In the genomic region with DNA sequence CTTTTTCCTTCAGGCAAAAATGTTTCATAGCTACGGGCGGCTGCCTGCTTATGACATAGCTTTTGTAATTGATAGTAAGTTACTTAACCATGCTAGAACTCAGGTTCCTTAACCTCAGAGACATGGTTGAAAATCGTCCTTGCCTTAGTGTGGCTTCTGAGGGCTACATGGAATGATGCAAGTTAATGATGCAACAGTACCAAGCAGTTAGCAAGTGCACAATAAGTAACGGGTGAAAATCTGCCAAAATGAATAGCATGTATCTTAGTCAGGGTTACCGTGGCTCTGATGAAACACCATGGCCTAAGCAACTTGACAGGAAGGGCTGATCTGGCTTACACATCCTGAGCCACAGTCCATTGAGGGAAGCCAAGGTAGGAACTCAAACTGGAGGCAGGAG, we compare ENCODE assay signal across 22 mouse cellular contexts. TPM values are rescaled to one million over a fixed set of nuclear protein-coding genes. Genes with fewer than 3 reads are reported as not detected.
DNase-seq lines count a peak whose midpoint lies in the region; ATAC-seq and TF ChIP-seq lines count a peak whose summit lies in the region.
"Had no signal": no experiment of that assay in that cellular context is flagged by ENCODE, and none has a peak within 500 bp of the region (broad histone marks: within the 10 kb centered on the region; RNA-seq: fewer than 3 reads in every experiment).

No protein-coding gene starts in this region.

- H3K4me1 ChIP-seq in liver, adult 2 months (ENCODE audit: control insufficient read depth, insufficient read depth, low read length), result no peaks in the 10 kb centered on the region
- H3K4me1 ChIP-seq in liver, embryonic 12.5 days, result peaks cover 12% of the 10 kb centered on the region
- H3K4me1 ChIP-seq in bone marrow, adult 2 months (ENCODE audit: control insufficient read depth, insufficient read depth, low read length), result peaks cover 10% of the 10 kb centered on the region
- H3K4me1 ChIP-seq in limb, embryonic 12.5 days (replicated peaks), result peaks cover 59% of the 10 kb centered on the region
- H3K4me1 ChIP-seq in kidney, embryonic 15.5 days, result peaks cover 44% of the 10 kb centered on the region

- peak; percentile 68 for DNase-seq in liver, adult 2 months (ENCODE audit: extremely low read depth, low read depth, low spot score)
- DNase-seq in left cerebral cortex, postnatal 36 days (ENCODE audit: low spot score in 2 of 2), result no peak
- no peak for DNase-seq in testis, postnatal 14 days (ENCODE audit: low spot score)
- DNase-seq: B cell, adult 2 months; cerebellum, adult 8-10 months; kidney, adult 2 months; kidney, postnatal 4 days; layer of hippocampus, postnatal 36 days; thymus, postnatal 4 days had no signal

- H3K27ac ChIP-seq in liver, adult 2 months (replicated peaks; ENCODE audit: insufficient read depth, low read depth, low read length), result no peak overlapping the region
- H3K27ac ChIP-seq in liver, embryonic 12.5 days, result no peak overlapping the region
- peak overlapping the region; percentile 58 for H3K27ac ChIP-seq in bone marrow, adult 2 months (ENCODE audit: control insufficient read depth, insufficient read depth, low read depth, low read length, poor library complexity)
- peak overlapping the region; percentile 92 for H3K27ac ChIP-seq in limb, embryonic 12.5 days
- no peak overlapping the region for H3K27ac ChIP-seq in kidney, embryonic 15.5 days
- H3K27ac ChIP-seq: forebrain, embryonic 13.5 days; lung, embryonic 15.5 days had no signal

- H3K27me3 ChIP-seq in liver, adult 2 months (ENCODE audit: control insufficient read depth, insufficient read depth, low read length), result no peaks in the 10 kb centered on the region
- no peaks in the 10 kb centered on the region for H3K27me3 ChIP-seq in liver, embryonic 12.5 days (replicated peaks)
- H3K27me3 ChIP-seq in limb, embryonic 12.5 days, result no peaks in the 10 kb centered on the region
- no peaks in the 10 kb centered on the region for H3K27me3 ChIP-seq in kidney, embryonic 15.5 days
- H3K27me3 ChIP-seq: forebrain, embryonic 13.5 days; limb, embryonic 15.5 days; lung, embryonic 15.5 days had no signal

- TF ChIP-seq CTCF in liver, adult 2 months (IDR thresholded peaks at IDR 0.05; ENCODE audit: low read depth, low read length), result no peak
- TF ChIP-seq CTCF in bone marrow, adult 2 months (IDR thresholded peaks at IDR 0.05; ENCODE audit: control insufficient read depth, insufficient read depth, low read length), result no peak

- H3K9ac ChIP-seq in liver, adult 2 months (ENCODE audit: low read depth, low read length), result no peak overlapping the region
- H3K9ac ChIP-seq in liver, embryonic 12.5 days, result no peak overlapping the region
- H3K9ac ChIP-seq in limb, embryonic 12.5 days (replicated peaks), result no peak overlapping the region
- H3K9ac ChIP-seq in kidney, embryonic 15.5 days, result no peak overlapping the region
- H3K9ac ChIP-seq: forebrain, embryonic 13.5 days; limb, embryonic 15.5 days; lung, embryonic 15.5 days had no signal

- 40% methylated on average over 5 of the region's 5 CpGs for WGBS in liver, adult 2 months
- WGBS in liver, embryonic 12.5 days (ENCODE audit: insufficient replicate concordance), result 62% methylated on average over 5 of the region's 5 CpGs
- 33% methylated on average over 5 of the region's 5 CpGs for WGBS in bone marrow, adult 2 months
- 79% methylated on average over 5 of the region's 5 CpGs for WGBS in limb, embryonic 12.5 days
- WGBS in kidney, embryonic 15.5 days, result 72% methylated on average over 5 of the region's 5 CpGs

- no peak for TF ChIP-seq POLR2A in liver, adult 2 months (IDR thresholded peaks at IDR 0.05; ENCODE audit: extremely low read depth, insufficient read depth, low read length)
- no peak for TF ChIP-seq POLR2A in bone marrow, adult 2 months (IDR thresholded peaks at IDR 0.05; ENCODE audit: borderline replicate concordance, control insufficient read depth, low read depth, low read length)

- H3K9me3 ChIP-seq in liver, embryonic 12.5 days (replicated peaks), result no peaks in the 10 kb centered on the region
- no peaks in the 10 kb centered on the region for H3K9me3 ChIP-seq in limb, embryonic 12.5 days
- no peaks in the 10 kb centered on the region for H3K9me3 ChIP-seq in kidney, embryonic 15.5 days (replicated peaks)
- H3K9me3 ChIP-seq: forebrain, embryonic 13.5 days; G1E; limb, embryonic 15.5 days; lung, embryonic 15.5 days had no signal

- no peaks in the 10 kb centered on the region for H3K36me3 ChIP-seq in liver, adult 2 months (ENCODE audit: control insufficient read depth, insufficient read depth, low read length)
- H3K36me3 ChIP-seq in liver, embryonic 12.5 days, result no peaks in the 10 kb centered on the region
- peaks cover 3% of the 10 kb centered on the region; the same call in 1 of the 2 replicates for H3K36me3 ChIP-seq in limb, embryonic 12.5 days
- peaks cover 4% of the 10 kb centered on the region; the same call in 1 of the 2 replicates for H3K36me3 ChIP-seq in kidney, embryonic 15.5 days
- H3K36me3 ChIP-seq: limb, embryonic 15.5 days; lung, embryonic 15.5 days had no signal

- H3K4me2 ChIP-seq in liver, embryonic 12.5 days, result no peak overlapping the region
- H3K4me2 ChIP-seq in limb, embryonic 12.5 days, result no peak overlapping the region
- H3K4me2 ChIP-seq in kidney, embryonic 15.5 days, result no peak overlapping the region
- H3K4me2 ChIP-seq: forebrain, embryonic 13.5 days; limb, embryonic 15.5 days; lung, embryonic 15.5 days; midbrain, embryonic 11.5 days had no signal

- no peak for ATAC-seq in liver, embryonic 12.5 days
- ATAC-seq in limb, embryonic 12.5 days (ENCODE audit: insufficient number of reproducible peaks, insufficient read depth, low FRiP score, low TSS enrichment, low read depth), result no peak
- ATAC-seq in neutrophil, adult 5-6 weeks (ENCODE audit: extremely low read depth, insufficient number of reproducible peaks, low FRiP score, poor library complexity, severe bottlenecking), result peak; percentile 76
- ATAC-seq in kidney, embryonic 15.5 days (replicated peaks; ENCODE audit: low FRiP score), result no peak
- ATAC-seq: forebrain, embryonic 13.5 days; hindbrain, embryonic 16.5 days had no signal

- peaks cover 3% of the 10 kb centered on the region; the same call in 1 of the 2 replicates for H3K79me2 ChIP-seq in liver, adult 2 months (ENCODE audit: control insufficient read depth, insufficient read depth, low read length)

- no peak overlapping the region for H3K4me3 ChIP-seq in liver, adult 2 months (ENCODE audit: insufficient read depth, low read depth, low read length)
- no peak overlapping the region for H3K4me3 ChIP-seq in liver, embryonic 12.5 days
- H3K4me3 ChIP-seq in bone marrow, adult 2 months (replicated peaks; ENCODE audit: control insufficient read depth, low read depth, low read length), result no peak overlapping the region
- H3K4me3 ChIP-seq in limb, embryonic 12.5 days (replicated peaks), result no peak overlapping the region
- H3K4me3 ChIP-seq in kidney, embryonic 15.5 days (replicated peaks), result no peak overlapping the region
- H3K4me3 ChIP-seq: forebrain, embryonic 13.5 days; limb, embryonic 15.5 days; lung, embryonic 15.5 days had no signal

- intact Hi-C loops in left cerebral cortex, postnatal 36 days (cut with DNase I), result no loop called here

RNA-seq across cellular contexts. Expression of a gene that starts 51.3 kb away (rescaled TPM):
- not detected in 2 replicates for total RNA-seq in liver, adult 2 months (2014; rRNA removed)
- not detected in 2 replicates for polyA plus RNA-seq in liver, adult 2 months (2012; rRNA removed)
- polyA plus RNA-seq in liver, embryonic 12.5 days (2016; fragmentation: Nextera tagmentation; extraction: Ambion mirVana), result not detected in 2 replicates
- not detected in 2 replicates for polyA plus RNA-seq in bone marrow, adult 2 months (2011; ENCODE audit: insufficient read depth, insufficient read length, low replicate concordance, missing spikeins)
- polyA plus RNA-seq in limb, embryonic 12.5 days (2016; fragmentation: Nextera tagmentation; extraction: Ambion mirVana), result not detected in 2 replicates
- not detected in 2 replicates for total RNA-seq in neutrophil, adult 5-6 weeks (2017)
- total RNA-seq in left cerebral cortex, postnatal 36 days (2021), result not detected
- polyA plus RNA-seq in kidney, embryonic 15.5 days (2015; fragmentation: Nextera tagmentation; extraction: Ambion mirVana), result not detected in 2 replicates
- total RNA-seq: G1E; heart, postnatal 25 days; layer of hippocampus, postnatal 36 days had no signal
- polyA plus RNA-seq: embryonic facial prominence, embryonic 14.5 days; forebrain, embryonic 13.5 days; G1E; hindbrain, embryonic 16.5 days; kidney, adult 2 months; limb, embryonic 15.5 days; lung, embryonic 15.5 days; midbrain, embryonic 11.5 days had no signal

RNA-seq across cellular contexts. Expression of a gene that starts 51.9 kb away (rescaled TPM):
- 12.9 and 13.0 TPM in 2 replicates for total RNA-seq in liver, adult 2 months (2014; rRNA removed)
- 11.5 and 14.4 TPM in 2 replicates for polyA plus RNA-seq in liver, adult 2 months (2012; rRNA removed)
- 14.3 and 14.6 TPM in 2 replicates for polyA plus RNA-seq in liver, embryonic 12.5 days (2016; fragmentation: Nextera tagmentation; extraction: Ambion mirVana)
- 11.7 and 16.1 TPM in 2 replicates for polyA plus RNA-seq in bone marrow, adult 2 months (2011; ENCODE audit: insufficient read depth, insufficient read length, low replicate concordance, missing spikeins)
- polyA plus RNA-seq in limb, embryonic 12.5 days (2016; fragmentation: Nextera tagmentation; extraction: Ambion mirVana), result 45.3 and 48.4 TPM in 2 replicates
- 15.8 and 17.7 TPM in 2 replicates for total RNA-seq in neutrophil, adult 5-6 weeks (2017)
- 10 to 100 TPM; 34.5 to 36.5 TPM for total RNA-seq in left cerebral cortex, postnatal 36 days (2021)
- polyA plus RNA-seq in kidney, embryonic 15.5 days (2015; fragmentation: Nextera tagmentation; extraction: Ambion mirVana), result 34.8 and 35.3 TPM in 2 replicates

Comparison
In these comparisons a context has a peak if more than half of its experiments do, and no peak if none do; other contexts are left out.
1. H3K27ac ChIP-seq: peak in bone marrow, adult 2 months (single experiment) and limb, embryonic 12.5 days (single experiment); none in liver, adult 2 months (single experiment), liver, embryonic 12.5 days (single experiment) and kidney, embryonic 15.5 days (single experiment).